Mouse (Mus musculus) limb, embryonic 13.5 days (tissue): ENCODE measurements around the gene Krt82. TPM values are rescaled to one million over a fixed set of nuclear protein-coding genes. Genes with fewer than 3 reads are reported as not detected.

Source experiments
- ATAC-seq: fragments of 200-750 bp; cut with Nextera tagmentation; 2 replicates; pipeline ENCODE4 v1.8.0; 2017; ENCODE audit warnings: low read depth, moderate number of reproducible peaks, moderate TSS enrichment; ENCODE audit not compliant: low FRiP score
- H3K27ac ChIP-seq: fragments of 300-500 bp; sonication (generic); 2 replicates; pipeline ENCODE4 v1.5.1; 2015; ENCODE audit warnings: inconsistent platforms, mild to moderate bottlenecking, moderate library complexity
- H3K27me3 ChIP-seq: fragments of 300-500 bp; sonication (generic); 2 replicates; pipeline ENCODE4 v1.6.1; 2015; ENCODE audit warnings: mild to moderate bottlenecking, inconsistent platforms
- H3K36me3 ChIP-seq: fragments of 300-500 bp; sonication (generic); 2 replicates; pipeline ENCODE4 v1.6.1; 2015; ENCODE audit warnings: inconsistent platforms, mild to moderate bottlenecking, moderate library complexity
- H3K4me1 ChIP-seq: fragments of 300-500 bp; sonication (generic); 2 replicates; pipeline ENCODE4 v1.6.1; 2015; ENCODE audit warnings: inconsistent platforms
- H3K4me2 ChIP-seq: fragments of 300-500 bp; sonication (generic); replicated peaks from 2 replicates; pipeline ENCODE4 v1.6.1; 2015; ENCODE audit warnings: inconsistent platforms, mild to moderate bottlenecking, moderate library complexity
- H3K4me3 ChIP-seq: fragments of 300-500 bp; sonication (generic); 2 replicates; pipeline ENCODE4 v1.5.1; 2015; ENCODE audit warnings: moderate library complexity, mild to moderate bottlenecking, inconsistent platforms
- H3K9ac ChIP-seq: fragments of 300-500 bp; sonication (generic); 2 replicates; pipeline ENCODE4 v1.6.1; 2015; ENCODE audit warnings: mild to moderate bottlenecking, inconsistent platforms
- H3K9me3 ChIP-seq: fragments of 300-500 bp; sonication (generic); 2 replicates; pipeline ENCODE4 v1.6.1; 2016; ENCODE audit warnings: inconsistent platforms
- WGBS: fragments of 180-500 bp; shearing (Covaris S2); methylation state at CpG from one replicate; pipeline ENCODE4 v1.1.7; 2015; 5-methylcytosine and 5-hydroxymethylcytosine counted together
- polyA plus RNA-seq: library from polyadenylated mRNA; unstranded; fragments of >200 nt; fragmentation: Nextera tagmentation; extraction: Ambion mirVana; gene quantifications from 2 replicates; pipeline ENCODE4 v1.2.1, GENCODE M21; 2015

Krt82 gene
- polyA plus RNA-seq, result not detected in 2 replicates

DNA sequence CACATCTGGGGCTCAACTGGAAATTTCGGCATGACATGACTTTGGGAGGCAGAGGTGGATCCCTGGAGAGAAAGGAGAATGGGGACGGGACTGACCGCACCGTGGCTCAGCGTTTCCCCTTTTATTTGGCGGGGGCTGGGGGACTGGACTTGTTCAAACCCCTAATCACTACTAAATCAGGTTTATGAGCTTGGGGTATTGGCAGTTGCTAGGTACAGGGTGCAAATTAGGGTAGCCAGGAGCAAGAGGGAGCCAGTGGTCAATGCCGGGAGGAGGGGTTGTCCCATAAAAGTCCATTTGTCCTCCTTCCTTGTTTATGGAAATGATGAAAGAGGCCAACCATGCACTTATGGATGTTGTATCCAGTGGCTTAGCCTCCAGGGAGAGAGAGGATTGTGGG, at the start of gene Krt82:
TSS of gene Krt82 (minus strand) at position 101 of the 400 bp plus-strand sequence.
- H3K36me3 ChIP-seq, result no peaks in the 10 kb centered on the region
- H3K9ac ChIP-seq, result no peak within 1 kb of the TSS
- no peak within 1 kb of the TSS for H3K4me2 ChIP-seq
- H3K27ac ChIP-seq, result no peak within 1 kb of the TSS
- no peaks in the 10 kb centered on the region for H3K9me3 ChIP-seq
- WGBS, result 58% methylated on average over 7 of the region's 7 CpGs
- H3K4me3 ChIP-seq, result no peak within 1 kb of the TSS
- peaks cover 32% of the 10 kb centered on the region for H3K27me3 ChIP-seq
- ATAC-seq, result no peak
- H3K4me1 ChIP-seq, result peaks cover 8% of the 10 kb centered on the region

DNA sequence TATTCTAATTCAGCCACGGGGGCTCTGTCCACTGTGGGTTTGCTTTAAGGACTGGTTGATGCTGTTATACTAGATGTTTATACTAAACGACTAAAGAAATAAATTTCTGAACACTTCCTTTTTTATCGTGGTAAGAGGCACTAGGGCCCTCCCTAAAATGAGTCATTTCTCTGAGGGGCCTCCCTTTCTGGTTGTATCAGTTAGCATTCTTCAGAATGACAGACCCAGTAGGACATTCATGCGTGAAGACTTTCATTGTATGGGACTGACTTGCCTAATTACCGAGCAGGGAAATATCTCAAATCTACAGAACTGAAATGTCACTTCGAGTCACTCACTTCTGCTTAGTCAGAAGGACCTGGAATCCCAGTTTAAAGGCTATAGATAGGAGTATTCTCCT, 48.7 kb upstream of the Krt82 start:
- Histone ChIP-seq H3K4me1 (no peaks in the 10 kb centered on the region), H3K4me3 (no peak overlapping the region), H3K4me2 (no peak overlapping the region), H3K27ac (no peak overlapping the region), H3K9ac (no peak overlapping the region), H3K9me3 (no peaks in the 10 kb centered on the region; the same call in 1 of the 2 replicates), H3K27me3 (no peaks in the 10 kb centered on the region), H3K36me3 (no peaks in the 10 kb centered on the region)
- 72% methylated on average over 6 of the region's 6 CpGs for WGBS
- no peak for ATAC-seq

DNA sequence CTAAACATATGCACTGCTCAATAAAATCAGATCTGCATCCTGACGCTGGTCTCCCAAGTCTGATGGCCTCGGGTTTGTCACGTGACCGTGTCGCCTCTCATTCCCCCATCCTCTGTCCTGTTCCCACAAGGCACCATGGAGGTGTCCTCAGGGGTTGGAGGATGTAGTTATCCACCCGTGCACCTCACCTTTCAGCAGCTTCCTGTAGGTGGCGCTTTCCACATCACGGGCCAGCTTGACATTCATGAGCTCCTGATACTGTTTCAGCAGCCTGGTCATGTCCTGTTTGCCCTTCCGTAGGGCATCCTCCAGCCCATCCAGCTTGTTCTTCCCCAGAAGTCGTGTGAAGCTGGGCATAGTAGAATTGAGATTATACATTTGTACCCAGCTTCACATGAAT, 37.7 kb upstream of the Krt82 start:
- Histone ChIP-seq H3K27ac (no peak overlapping the region), H3K9ac (no peak overlapping the region), H3K4me1 (0 out of 2 replicates have a peak, but pooled peaks cover 2% of the 10 kb centered on the region), H3K27me3 (no peaks in the 10 kb centered on the region), H3K4me2 (no peak overlapping the region), H3K36me3 (no peaks in the 10 kb centered on the region), H3K4me3 (no peak overlapping the region), H3K9me3 (no peaks in the 10 kb centered on the region)
- WGBS, result 82% methylated on average over 10 of the region's 10 CpGs
- ATAC-seq, result no peak

DNA sequence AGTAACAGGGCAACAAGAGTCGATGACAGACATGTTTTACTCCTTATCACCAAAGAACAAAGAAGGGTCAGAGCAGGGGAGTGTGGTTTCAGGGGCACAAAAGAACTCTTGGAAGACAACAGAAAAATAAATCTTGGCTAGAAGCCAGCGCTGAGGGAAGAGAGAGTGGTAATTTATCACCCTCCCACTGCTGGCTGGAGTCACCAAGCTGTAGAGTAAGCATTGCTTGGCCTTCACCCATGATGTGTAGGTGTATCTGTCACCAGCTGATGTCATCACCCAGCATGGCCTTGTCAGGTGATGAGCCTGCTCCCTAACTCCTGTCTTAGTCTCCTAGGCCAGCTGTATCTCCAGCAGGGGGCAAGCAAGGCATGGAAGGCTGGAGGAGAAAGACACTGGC, 34.0 kb upstream of the Krt82 start:
- H3K27me3 ChIP-seq, result no peaks in the 10 kb centered on the region
- no peak overlapping the region for H3K4me3 ChIP-seq
- 52% methylated on average over 2 of the region's 2 CpGs for WGBS
- 0 out of 2 replicates have a peak, but pooled peaks cover 2% of the 10 kb centered on the region for H3K4me1 ChIP-seq
- no peak overlapping the region for H3K4me2 ChIP-seq
- H3K9me3 ChIP-seq, result no peaks in the 10 kb centered on the region
- no peaks in the 10 kb centered on the region for H3K36me3 ChIP-seq
- no peak overlapping the region for H3K9ac ChIP-seq
- no peak for ATAC-seq
- no peak overlapping the region for H3K27ac ChIP-seq

DNA sequence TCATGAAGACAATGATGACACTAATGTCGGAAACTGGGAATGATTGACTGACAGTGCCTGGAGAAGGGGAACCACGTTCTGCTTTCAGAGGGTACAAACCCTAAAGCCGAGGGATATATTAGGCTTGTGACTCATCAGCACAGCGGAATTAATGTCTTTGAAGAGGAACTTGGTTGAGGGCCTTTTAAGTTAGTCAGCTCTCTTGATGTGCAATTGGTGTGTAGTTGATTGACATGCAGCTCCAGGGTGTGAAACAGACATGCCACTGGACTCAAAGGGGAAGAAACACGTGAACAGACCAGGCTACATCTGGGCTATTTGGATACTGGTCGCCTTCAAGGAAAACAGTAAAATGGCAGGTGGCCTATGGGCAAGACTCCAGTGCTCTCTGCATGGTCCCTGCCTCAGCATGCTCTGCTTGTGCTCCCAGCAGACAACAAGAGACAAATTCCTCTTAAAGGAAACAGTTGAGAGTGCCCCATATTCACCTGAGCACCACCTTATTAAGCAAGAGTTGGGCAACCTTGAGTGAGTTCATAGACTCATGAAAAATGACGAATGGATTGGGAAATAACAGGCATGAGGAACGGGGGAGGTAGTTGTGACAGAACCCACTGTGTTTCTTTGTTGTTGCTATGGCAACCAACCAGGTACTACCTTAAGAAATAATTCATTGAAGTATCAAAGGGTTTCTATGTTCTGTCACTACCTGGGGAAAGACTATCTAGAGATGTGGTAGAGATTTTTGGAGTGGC, 32.9 kb upstream of the Krt82 start:
- ATAC-seq, result no peak
- 0 out of 2 replicates have a peak, but pooled peaks cover 2% of the 10 kb centered on the region for H3K4me1 ChIP-seq
- WGBS, result 74% methylated on average over 8 of the region's 8 CpGs
- H3K4me2 ChIP-seq, result no peak overlapping the region
- no peaks in the 10 kb centered on the region for H3K9me3 ChIP-seq
- H3K4me3 ChIP-seq, result no peak overlapping the region
- no peaks in the 10 kb centered on the region for H3K36me3 ChIP-seq
- H3K9ac ChIP-seq, result no peak overlapping the region
- H3K27me3 ChIP-seq, result no peaks in the 10 kb centered on the region
- no peak overlapping the region for H3K27ac ChIP-seq

DNA sequence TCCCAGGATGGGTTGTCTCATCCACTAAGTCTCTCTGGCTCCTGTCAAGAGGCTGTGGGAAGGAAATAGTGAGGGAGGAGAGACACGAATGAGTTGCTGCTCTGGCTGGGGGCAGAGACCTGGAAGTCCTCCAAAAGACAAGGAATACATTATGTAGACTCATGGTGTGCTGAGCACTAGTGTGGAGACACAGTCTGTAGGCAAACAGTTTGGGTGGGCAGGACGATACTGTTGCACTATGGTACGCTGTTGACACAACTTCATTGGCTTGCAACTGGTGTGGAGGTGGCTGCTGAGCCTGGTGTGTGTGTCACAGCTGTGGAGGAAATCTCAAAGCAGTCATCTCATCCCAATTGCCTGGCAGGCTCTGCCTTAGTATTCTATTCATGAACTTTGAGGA, 31.2 kb upstream of the Krt82 start:
- ATAC-seq, result no peak
- Histone ChIP-seq H3K9ac (no peak overlapping the region), H3K4me3 (no peak overlapping the region), H3K4me1 (0 out of 2 replicates have a peak, but pooled peaks cover 2% of the 10 kb centered on the region), H3K4me2 (no peak overlapping the region), H3K27ac (no peak overlapping the region), H3K36me3 (no peaks in the 10 kb centered on the region), H3K27me3 (no peaks in the 10 kb centered on the region), H3K9me3 (no peaks in the 10 kb centered on the region)
- 69% methylated on average over 3 of the region's 3 CpGs for WGBS

DNA sequence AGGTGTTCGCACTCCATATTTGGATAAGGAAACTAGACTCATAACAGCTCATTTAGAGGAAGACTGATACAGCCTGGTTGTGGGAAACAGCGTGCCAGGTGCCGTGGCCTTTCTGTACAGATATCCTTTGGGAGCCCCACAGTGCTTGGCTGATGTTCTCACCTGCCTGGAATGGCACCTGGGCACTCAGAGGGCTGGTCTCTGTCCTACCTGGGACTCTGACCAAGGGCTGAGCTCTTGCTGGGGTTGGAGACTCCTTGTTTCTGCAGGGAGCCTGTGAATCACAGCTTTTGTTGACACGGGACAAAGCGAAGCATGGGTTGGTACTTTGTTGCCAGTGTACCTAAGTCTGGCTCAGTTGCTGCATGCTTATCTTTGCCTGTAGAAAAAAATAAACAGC, 25.0 kb upstream of the Krt82 start:
- H3K9me3 ChIP-seq, result no peaks in the 10 kb centered on the region
- no peak for ATAC-seq
- no peak overlapping the region for H3K27ac ChIP-seq
- WGBS, result 92% methylated on average over 5 of the region's 5 CpGs
- H3K27me3 ChIP-seq, result no peaks in the 10 kb centered on the region
- no peak overlapping the region for H3K9ac ChIP-seq
- H3K4me3 ChIP-seq, result no peak overlapping the region
- H3K4me1 ChIP-seq, result peaks cover 12% of the 10 kb centered on the region
- H3K36me3 ChIP-seq, result no peaks in the 10 kb centered on the region
- no peak overlapping the region for H3K4me2 ChIP-seq

DNA sequence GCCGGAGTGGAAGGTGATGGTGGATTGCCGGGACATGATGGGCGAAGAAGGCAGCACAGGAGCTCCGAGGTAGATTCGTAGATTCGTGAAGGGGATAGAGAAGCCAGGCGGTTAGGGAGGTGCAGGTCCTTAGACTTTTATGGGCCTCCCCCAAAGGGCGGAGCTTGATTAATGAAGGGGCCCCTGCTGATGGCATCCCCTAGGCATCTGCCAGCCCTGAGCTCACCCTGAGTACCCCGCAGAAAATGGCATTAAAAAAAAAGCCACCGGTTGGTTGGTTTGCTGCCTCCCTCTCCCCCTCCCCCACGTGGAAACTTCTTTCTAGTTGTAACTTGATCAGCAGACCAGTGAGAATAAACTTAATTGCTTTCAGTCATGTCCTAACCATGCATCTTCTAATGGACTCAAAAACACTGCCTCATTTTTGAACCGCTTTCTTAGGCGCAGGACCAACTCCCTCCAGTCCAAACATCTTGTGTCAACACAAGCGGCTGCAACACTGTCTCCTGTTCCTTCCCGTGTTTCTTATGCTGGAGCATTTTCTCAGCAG, 23.4 kb upstream of the Krt82 start, which contains the start of gene Krt75:
TSS of gene Krt75 (minus strand) at position 109 of the 550 bp plus-strand sequence.
- WGBS, result 48% methylated on average over 15 of the region's 15 CpGs
- Histone ChIP-seq H3K9me3 (no peaks in the 10 kb centered on the region), H3K4me2 (peak within 1 kb of the TSS; percentile 12; the same call in 1 of the 2 replicates)

DNA sequence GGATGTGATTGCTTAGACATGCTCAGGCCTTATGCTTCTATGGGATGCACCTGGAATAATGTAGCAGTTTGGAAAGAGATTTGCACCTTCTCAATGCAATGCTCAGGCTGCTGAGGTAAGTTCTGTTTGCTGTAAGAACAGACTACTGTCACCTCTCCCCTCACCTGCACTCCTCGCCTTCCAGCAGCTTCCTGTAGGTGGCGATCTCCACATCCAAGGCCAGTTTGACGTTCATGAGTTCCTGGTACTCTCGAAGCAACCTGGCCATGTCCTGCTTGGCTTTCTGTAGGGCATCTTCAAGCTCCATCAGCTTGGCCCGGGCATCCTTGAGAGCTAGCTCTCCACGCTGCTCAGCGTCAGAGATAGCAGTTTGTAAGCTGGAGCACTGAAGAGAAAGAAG, 17.3 kb upstream of the Krt82 start:
- Histone ChIP-seq H3K27me3 (0 out of 2 replicates have a peak, but pooled peaks cover 2% of the 10 kb centered on the region), H3K4me3 (no peak overlapping the region), H3K4me1 (peaks cover 32% of the 10 kb centered on the region), H3K9me3 (no peaks in the 10 kb centered on the region), H3K9ac (no peak overlapping the region), H3K36me3 (no peaks in the 10 kb centered on the region), H3K27ac (no peak overlapping the region), H3K4me2 (no peak overlapping the region)
- ATAC-seq, result no peak
- WGBS, result 48% methylated on average over 7 of the region's 7 CpGs

More for the DNA sequence above, 23.4 kb upstream of the Krt82 start, which contains the start of gene Krt75:
- no peaks in the 10 kb centered on the region for H3K36me3 ChIP-seq
- H3K4me3 ChIP-seq, result no peak within 1 kb of the TSS
- H3K4me1 ChIP-seq, result peaks cover 12% of the 10 kb centered on the region
- ATAC-seq, result no peak
- H3K27ac ChIP-seq, result no peak within 1 kb of the TSS
- 0 out of 2 replicates have a peak, but pooled peaks cover under 1% of the 10 kb centered on the region for H3K27me3 ChIP-seq
- no peak within 1 kb of the TSS for H3K9ac ChIP-seq

DNA sequence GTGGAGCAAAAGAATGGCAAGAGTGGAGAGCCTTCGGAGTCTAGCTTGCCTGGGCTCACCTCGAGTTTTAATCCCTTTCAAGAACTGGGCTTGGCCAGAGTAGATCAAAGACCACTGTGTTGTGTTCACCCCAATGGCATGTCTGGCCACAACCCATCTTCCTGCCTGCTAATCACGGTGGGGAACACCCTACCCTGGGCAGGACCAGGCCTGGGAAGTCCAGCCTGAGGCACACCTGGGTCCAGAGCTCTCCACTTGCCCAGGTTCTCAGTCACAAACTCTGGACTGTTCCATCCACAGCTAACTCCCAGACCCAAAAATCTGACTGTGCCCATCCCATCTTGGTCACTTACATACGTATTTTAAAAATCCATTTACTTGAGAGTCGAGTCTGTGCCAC, 12.4 kb upstream of the Krt82 start, which contains the start of gene Krt90:
TSS of gene Krt90 (minus strand) at position 101 of the 400 bp plus-strand sequence.
- Histone ChIP-seq H3K4me3 (no peak within 1 kb of the TSS), H3K9me3 (no peaks in the 10 kb centered on the region), H3K4me1 (peaks cover 41% of the 10 kb centered on the region), H3K27ac (no peak within 1 kb of the TSS), H3K4me2 (no peak within 1 kb of the TSS), H3K36me3 (no peaks in the 10 kb centered on the region), H3K27me3 (no peaks in the 10 kb centered on the region), H3K9ac (no peak within 1 kb of the TSS)
- WGBS, result 69% methylated on average over 5 of the region's 5 CpGs
- no peak for ATAC-seq

DNA sequence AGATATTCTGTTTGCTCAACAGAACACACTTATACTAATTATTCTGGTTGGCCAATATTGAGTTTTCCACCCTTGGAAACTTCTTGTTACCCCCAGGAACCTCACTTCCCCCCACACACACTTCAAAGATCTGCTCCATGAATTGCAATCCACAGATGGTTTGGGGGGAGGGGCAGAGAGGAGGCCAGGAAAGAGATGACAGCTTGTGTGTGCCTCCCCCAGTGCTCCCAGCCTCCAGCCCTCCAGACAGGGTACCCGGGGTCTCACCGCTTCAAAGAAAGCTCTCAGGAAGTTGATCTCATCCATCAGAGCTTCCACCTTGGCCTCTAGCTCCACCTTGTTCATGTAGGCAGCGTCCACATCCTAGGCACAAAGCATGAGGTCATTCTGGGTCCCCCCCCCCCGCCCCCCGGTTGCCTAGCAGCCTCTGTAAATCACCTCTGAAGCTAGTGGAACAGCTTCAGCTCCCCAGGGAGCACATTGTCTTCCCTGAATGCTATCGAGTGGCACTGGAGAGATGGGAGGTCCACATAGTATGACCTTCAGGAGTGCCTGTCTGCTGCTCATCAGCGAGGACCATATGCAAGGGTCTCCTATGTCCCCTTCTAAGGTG, 7.7 kb upstream of the Krt82 start:
- 13% methylated on average over 7 of the region's 7 CpGs for WGBS
- no peak for ATAC-seq
- H3K9me3 ChIP-seq, result no peaks in the 10 kb centered on the region
- H3K9ac ChIP-seq, result no peak overlapping the region
- no peak overlapping the region for H3K4me3 ChIP-seq
- peaks cover 11% of the 10 kb centered on the region for H3K4me1 ChIP-seq
- no peaks in the 10 kb centered on the region for H3K36me3 ChIP-seq
- H3K27ac ChIP-seq, result no peak overlapping the region
- peaks cover 11% of the 10 kb centered on the region; the same call in 1 of the 2 replicates for H3K27me3 ChIP-seq
- no peak overlapping the region for H3K4me2 ChIP-seq

DNA sequence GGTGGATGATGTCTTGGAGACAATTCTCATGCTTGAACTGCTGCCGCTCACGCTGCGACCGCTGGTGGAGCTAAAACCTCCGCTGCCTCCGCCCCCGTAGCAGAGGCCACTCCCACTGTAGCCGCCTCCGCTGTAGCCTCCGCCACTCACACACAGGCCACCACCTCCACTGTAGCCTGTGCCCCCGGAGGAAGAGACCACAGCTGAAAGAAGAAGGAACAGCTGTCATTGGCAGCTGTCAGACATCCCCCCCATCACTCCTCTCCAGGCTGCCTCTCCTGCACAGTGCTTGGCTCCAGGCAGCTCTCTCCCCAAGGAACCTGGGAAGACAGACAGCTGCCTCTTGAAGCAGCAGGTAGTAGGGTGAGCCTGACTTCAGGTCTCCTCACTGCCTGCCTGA, 2.7 kb upstream of the Krt82 start:
- Histone ChIP-seq H3K4me3 (peak overlapping the region; percentile 5; the same call in 1 of the 2 replicates), H3K4me2 (peak overlapping the region; percentile 46), H3K27me3 (peaks cover 32% of the 10 kb centered on the region), H3K27ac (no peak overlapping the region), H3K9me3 (no peaks in the 10 kb centered on the region), H3K4me1 (peaks cover 12% of the 10 kb centered on the region), H3K36me3 (no peaks in the 10 kb centered on the region), H3K9ac (no peak overlapping the region; the same call in 1 of the 2 replicates)
- ATAC-seq, result peak; percentile 87
- WGBS, result 0% methylated on average over 11 of the region's 11 CpGs
